Mouse (Mus musculus) right cerebral cortex, postnatal 10 days (tissue): ENCODE results near the gene D630003M21Rik.

Experiments used
- DNase-seq, 2 experiments: peaks; one replicate each; pipeline ENCODE4 v3.0.0; 2021; ENCODE audit warnings: low spot score in 2 of 2

D630003M21Rik gene

DNA sequence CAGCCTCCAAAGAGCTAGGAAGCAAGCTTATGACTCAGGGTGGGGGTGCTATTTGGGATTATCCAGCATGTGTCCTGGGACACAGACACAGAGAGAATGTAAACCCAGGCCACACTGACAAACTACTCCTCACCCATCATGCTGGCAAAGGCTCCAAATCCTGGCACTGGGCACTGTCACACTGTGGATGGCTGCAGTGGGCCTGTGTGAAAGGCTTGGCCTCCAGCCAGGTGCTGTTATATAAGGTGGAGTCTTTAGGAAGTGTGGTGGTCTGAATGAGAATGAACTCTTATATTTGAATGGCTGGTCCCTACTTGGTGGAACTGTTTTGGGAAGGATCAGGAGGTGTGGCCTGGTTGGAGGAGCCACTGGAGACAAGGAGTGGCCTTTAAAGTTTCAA, 7.7 kb upstream of the D630003M21Rik start:
- DNase-seq, result no peak

DNA sequence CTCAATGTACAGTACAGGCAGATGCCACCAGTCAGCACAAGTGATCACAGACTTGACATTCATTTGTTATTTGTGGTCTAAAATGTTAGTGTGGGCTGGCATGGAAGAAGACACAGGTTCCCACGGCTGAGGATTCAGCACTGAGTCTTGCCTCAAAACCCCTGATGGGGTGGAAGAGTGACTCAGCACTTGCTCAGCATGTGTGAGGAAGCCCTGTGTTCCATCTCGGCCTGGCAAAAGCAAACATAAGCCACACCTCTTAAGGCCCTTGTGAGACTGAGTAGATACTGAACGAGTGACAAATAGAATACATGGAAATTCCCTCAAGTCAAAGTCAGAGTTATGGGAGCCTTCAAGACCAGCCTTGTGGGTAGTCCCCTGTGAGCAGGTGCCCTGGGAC, 4.1 kb upstream of the D630003M21Rik start:
- DNase-seq, result no peak

DNA sequence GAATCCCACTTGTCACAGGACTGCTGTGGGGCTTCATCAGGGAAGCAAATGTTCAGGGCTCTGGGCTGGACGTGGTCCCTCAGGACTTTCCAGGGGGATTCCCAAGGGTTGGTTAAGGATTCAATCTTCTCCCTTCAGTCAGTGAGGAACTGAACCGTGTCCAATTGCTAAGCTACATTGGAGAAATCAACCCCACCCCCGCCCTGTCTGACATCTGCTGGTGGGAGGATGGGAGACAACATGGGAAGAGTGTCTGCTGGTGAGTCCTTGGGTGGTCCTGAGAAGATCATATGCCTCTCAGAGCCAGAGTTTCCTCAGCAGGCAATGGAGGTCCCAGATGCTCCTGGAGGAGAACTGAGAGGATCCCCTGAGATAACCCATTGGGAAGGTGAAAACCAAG, 3.4 kb upstream of the D630003M21Rik start:
- no peak for DNase-seq

DNA sequence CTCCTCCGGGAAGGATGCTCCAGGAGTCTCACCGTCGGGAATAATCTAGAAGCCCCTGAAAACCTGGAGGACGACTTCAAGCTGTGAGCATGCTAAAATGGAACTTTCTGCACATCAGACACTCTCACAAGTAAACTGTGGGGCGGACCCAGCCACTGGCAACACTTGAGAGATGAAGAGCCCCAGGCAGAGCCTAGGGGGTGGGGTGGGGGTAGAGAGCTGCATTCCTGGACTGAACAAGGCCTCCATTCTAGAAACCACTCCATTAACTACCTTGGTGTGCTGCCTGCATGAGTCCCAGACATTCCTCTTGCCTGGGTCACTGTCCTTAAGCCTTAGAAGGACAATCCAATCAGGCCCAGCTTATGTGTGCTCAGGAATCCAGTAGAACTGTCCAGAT, 2.0 kb upstream of the D630003M21Rik start:
- DNase-seq, result no peak

DNA sequence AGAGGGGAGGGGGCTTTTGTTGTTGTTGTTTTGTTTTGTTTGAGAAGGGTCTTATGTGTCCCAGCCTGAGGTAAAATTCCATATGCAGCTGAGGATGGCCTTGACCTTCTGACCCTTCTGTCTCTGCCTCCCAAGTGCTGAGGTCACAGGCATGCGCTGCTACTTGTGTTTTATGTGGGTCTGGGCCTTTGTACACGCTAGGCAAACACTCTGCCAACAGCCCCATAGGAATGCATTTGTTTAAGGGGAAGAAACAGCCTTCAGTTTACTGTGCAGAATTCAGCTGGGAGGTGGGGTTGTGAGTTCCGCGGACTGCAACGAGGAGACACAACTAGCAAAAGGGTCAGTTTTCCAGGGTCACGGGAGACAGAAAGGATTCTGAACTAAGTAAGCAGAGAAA, 1.6 kb upstream of the D630003M21Rik start:
- DNase-seq, result no peak

DNA sequence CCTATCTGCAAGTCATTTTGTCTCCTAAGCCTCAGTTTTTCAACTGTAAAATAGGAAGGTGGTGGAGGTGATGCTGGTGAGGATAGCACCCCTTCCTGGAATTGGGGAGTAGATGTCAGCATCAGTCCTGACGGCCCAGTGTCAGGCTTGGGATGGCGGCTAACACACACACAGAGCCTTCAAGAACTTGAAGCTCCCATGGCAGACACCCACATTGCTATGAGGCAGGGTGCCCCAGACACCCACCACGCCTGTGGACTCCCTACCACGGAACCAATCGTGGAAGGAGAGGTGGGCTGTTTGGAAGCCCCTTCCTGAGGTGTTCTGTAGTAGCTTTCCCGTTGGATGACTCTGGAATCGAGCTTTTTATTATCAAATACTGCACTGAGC, 476 bp upstream of the D630003M21Rik start:
- no peak for DNase-seq

DNA sequence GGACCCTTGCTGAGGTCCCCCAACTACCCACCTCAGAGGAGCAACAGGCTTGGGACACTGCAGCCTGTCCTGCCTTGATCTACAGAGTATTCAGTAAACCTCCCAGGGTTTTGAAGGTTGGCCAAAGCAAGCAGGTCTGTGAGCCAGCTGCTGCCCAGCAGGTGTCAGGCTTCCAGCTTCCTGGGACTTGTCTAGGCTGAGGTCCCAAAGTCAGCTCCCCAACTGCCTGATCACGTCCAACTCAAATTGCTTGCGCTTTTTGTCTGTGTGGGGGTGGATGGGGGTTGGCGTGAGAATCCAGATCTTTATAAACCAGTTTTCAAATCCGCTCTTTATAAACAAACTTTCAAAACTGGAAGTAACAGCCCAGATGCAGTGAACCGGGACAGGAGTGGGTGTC, 3.7 kb downstream of the D630003M21Rik start:
- peak; percentile 43 to 52 for DNase-seq

DNA sequence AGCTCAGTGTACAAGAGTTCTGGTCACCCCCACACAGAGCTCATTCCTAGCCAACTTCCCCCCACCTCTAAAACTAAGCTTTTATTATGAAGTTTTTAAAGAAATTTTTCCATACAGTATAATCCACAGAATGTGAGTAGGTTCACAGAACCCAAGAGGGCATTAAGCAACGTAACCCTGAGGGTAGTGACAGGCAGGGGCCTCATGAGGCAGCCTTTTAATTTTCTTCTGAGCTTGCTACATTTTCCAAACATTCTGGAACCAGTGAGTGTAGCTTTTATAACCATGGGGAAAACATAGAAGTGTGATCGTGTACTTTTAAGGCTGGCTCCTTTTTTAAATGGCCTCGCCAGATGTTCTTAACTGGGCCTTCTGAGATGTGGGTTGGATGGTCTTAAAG, 5.5 kb downstream of the D630003M21Rik start:
- DNase-seq, result no peak

DNA sequence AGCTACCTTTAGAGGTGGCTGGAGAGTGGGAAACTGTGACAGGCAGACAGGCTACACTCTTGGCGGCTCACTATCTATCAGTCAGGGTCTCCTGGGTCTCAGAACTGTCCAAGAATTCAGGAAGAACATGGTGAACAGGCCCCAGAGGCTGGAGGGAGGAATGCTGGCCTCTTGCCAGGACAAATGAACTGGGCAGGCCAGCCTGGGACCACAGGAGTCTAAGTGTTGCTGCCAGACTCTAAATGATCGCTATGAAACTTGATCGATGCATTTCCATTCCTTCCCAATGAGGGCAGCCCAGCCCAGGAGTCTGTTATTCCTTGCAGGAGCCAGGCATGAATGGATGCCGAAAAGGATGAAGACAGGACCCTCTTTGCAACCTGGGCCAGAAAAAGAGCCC, 6.4 kb downstream of the D630003M21Rik start:
- peak; percentile 44 to 52 for DNase-seq

DNA sequence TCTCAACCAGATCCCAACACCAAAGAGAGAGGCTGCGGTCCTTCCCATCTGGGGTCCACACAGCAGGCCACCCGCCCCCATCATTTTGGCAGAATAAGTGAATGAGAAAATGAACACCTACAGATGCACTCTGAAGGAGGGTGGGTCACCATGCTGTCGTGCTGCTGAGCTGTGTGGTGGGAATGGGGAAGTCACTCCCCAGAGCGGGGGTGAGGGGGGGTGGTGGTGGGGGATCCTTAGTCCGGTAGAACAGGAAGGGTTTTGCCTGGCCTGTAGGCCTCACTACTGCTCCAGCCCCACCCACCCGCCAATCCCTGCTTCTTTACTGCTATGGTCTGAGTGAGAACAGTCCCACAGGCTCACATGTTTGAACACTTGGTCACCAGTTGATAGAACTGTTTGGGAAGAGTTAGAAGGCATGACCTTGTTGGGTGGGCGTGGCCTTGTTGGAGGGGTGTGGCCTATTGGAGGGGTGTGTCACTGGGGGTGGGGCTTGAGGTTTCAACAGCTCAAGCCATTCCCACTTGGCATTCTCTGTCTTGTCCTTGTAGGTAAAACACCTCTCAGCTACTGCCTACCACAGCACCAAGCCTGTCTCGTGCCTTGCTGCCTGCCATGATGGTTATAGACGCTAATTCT, 7.5 kb downstream of the D630003M21Rik start:
- DNase-seq, result no peak

DNA sequence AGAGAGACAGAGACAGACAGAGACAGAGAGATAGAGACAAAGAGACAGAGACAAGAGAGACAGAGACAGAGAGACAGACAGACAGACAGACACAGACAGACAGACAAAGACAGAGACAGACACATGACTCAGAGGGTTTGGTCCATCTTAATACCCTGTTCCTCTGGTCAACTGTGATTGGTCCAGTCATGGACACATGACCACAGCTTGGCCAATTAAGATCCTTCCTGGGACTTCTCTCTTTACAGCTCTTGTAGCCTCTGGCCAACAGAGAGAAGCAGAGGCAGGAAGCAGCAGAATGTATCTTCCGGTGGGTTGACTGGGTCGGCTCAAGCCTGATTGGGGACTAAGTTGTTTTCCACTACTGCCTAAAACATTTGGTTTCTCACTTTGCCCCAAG, 9.5 kb downstream of the D630003M21Rik start:
- DNase-seq, result no peak

DNA sequence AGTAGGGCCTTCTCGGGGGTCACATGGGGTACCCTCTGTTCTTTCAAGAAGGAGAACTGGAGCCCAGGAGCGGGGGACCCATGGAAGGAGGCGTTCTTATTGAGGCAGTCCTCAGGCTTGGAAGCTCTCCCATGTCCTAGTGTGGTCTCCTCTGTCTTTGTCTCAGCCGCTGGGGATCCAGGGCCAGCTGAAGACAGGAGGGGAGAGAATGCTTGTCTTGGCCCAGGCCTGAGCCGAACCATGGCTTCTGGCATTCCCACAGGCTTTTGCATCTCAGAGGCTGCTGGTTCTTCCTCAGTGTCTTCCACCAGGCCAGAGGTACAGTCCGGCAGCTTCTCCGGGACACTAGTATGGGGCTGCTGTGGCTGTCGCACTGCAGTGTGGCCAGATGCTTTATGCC, 12.5 kb downstream of the D630003M21Rik start:
- DNase-seq, result peak; percentile 46 to 59

DNA sequence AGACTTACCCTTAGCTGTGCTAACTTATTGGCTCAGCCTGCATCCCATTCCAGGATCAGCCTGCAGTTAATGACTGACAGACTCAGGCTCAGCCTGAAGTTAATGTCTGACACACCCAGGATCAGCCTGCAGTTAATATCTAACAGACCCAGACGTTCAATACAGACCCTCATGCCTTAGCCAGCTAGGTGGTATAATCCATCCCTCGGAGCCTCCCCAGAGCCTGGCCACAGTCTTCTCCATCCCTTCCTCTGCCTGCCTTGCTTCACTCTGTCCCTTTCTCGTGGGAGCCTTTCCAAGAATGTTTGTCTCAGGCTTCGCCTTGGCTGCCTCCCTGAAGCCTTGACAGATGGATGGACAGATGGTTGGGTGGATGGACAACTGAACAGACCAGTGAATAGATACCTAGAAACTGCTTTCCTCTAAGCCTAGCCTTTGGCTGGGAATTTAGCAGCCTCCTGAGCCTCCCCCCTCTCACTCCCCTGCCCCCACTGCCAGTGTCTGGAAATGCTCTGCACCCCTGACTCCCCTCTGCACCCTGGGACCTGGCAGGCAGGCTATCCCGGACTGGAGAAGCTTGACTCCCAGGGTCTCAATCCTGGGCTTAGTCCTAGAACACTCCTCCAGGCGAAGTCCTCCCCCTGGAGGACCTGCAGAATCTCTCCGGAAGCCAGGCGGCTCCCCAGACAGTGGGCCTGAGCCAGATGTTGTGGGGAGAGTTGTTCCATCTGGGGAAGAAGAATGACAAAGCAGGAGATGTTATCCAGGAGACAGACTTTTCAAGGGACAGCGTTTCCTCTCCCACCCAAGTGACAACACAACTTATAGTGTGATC, 13.5 kb downstream of the D630003M21Rik start:
- no peak for DNase-seq

DNA sequence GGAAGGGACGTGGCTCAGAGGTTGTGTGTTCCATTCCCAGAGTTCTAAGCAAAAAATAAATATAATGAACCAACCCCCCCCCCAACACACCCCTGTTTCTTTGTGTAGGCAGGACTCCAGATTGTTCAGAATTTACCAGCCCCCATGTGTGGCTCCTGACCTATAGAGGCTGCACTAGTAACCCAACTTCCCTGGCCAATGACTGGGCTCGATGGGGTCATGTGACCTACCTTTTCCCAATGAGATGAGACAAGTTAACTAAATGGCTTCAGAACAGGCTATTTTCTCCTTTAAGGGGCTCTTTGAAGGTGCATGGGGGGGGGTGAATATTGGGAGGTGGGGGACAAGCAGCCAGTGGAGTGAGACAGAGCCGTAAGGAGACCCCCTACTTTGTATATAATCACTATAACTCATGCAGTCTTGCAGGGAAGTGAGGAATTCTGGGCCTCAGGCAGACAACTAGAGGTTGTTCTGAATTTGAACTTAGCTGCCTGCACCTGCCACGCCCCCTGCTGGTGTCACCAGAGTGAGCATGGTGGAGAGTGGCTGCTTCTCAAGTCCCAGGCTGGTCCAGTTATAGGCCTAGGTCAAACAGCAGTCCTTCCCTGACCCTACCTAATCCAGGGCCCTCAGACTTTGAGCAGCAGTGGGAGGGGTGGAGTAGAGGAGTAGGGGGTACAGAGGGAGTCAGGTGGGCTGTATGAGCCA, 17.1 kb downstream of the D630003M21Rik start:
- no peak for DNase-seq

DNA sequence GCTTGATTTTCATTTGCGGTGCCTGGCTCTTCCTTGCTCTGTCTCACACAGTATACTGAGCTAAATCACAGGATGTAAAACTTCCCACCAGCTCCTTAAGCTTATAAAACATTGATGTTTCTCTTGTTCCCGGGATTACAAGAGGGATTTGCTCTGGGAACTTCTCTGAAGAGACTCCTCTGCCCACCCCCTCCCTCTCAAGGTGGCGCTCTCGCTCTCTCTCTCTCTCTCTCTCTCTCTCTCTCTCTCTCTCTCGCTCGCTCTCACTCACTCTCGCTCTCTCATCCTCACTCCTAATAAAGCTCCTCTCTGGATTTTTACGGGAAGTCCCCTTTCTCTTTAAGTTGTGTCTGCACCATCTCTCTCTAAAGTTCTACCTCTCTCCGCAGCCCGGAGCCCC, 18.1 kb downstream of the D630003M21Rik start:
- DNase-seq, result no peak

DNA sequence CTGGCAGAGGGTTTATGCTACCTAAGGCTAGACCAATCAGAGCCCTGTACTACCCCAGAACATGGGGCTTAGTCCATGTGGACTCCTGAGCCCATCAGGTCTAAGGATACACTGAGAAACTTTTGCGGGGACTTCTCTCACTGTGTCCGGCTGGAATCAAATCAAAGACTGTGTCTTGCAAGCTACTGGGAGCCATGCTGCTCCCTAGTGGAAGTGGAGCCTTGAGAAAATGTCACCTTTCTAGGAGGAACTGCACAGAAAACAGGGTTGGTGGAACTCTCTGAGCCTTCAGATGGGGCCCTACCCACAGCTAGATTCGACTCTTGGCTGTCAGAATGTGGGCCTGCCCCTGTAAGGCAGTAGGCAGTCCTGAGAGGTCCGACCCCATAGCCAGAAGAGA, 18.5 kb downstream of the D630003M21Rik start:
- peak in 1 of 2 experiments; percentile 62 for DNase-seq

DNA sequence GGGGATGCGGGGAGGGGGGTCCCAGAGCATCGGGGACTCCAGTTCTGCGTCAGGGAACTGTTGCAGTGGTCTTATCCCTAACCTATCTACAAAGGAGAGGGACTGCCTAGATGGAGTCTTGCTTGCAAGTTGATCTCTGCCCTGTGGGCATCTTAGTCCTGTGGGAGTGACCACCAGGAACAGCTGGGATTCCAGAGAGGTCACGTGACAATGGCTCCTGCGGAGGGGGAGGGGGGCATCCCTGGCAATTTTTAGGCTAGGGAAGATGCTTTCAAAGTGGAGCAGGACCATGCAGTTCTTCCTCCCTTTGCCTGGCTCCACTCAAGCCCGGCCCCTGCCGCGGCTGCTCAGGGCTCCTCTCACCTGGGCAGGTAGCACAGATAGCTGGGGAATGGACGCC, 19.2 kb downstream of the D630003M21Rik start:
- no peak for DNase-seq

DNA sequence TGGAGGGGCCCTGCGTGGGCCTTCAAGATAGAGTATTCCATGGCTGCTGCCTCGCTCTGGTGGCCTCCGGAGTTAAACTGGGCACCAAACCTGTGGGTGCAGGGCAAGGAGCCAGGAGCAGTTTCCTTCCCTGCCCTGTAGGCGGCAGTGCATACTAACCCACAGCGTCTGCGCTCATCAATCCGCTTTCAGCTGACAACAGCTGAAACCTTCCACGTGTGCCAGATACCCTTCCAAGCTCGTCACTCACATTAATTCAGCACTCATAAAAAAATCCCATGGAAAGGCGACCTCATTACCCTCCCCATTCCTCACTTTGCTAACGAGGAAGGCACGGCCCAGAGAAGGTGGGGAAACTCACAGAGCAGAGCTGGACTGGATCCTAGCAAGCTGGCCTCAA, 21.2 kb downstream of the D630003M21Rik start:
- DNase-seq, result peak; percentile 59 to 80

DNA sequence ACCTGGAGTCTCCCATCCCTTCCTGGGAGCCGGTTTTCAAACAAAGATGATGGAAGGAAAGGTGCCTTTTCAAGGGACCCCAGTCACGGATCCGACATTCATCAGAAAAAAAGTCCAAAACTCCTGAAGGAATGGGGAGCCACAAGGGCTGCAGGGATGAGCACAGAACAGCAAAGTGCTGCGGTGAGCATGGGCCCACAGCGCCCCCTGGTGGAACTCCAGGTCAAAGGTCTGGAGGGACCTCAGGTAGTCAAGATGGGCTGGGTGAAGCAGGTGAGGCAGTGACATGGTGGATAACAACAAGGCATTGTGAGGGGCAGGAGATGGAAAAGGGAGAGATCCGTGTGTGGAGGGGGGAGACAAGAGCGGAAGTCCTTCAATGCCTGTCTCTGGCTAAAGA, 24.9 kb downstream of the D630003M21Rik start:
- DNase-seq, result peak; percentile 74 to 88

DNA sequence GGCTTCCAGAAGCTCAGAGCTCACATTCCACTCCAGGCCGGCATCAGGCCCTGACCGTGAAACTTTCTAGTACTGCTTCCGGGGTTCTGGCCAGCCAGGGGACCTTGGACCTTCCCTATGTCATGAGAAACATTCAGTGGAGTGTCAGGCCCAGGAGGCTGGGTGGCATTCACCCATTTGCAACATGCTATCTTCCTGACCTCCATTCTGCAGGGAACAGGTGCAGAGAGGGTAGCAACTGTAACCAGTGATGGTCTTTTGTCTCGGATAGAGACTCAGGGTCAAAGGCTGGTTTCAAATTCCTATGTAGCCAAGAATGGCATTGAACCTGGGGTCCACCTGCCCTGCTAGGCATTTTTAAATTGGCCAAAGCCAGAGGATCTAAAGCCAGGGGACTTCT, 25.3 kb downstream of the D630003M21Rik start:
- DNase-seq, result no peak

DNA sequence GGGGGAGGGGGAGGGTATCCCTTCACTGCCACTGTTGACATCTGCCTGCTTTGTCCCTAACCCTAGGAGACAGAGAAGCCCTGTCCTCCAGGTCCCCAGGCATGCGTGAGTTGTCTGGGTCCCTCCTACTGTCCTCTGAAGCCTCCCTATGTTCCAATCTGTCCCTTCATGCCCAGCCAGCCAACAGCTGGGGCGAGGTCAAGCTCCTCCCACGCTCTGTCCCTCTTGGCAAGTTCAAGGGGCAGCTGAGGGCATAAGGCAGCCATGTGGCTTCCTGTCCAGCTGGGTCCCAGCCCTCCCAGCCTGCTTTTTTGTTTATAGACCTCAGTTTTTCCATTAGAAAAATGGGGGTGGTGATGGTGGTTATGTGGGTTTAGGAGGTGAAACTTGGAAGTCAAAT, 29.7 kb downstream of the D630003M21Rik start:
- DNase-seq, result no peak

DNA sequence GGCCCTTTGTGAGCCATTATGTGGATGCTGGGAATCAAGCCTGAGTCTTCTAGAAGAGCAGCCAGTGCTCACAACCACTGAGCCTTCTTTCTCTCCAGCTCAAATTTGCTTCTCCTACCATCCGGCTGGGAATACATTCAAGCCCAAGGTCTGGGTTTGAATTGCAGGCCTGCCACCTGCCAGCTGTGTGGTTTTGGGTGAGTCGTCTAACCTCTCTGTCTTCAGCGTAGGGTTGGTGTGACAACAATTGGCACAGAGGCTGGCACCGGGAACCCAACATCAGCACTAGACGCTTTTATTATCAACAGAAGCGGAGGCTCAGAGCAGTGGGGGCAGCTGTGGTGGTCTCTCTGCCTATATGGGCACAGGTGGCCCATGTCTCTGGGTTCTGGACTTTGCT, 30.2 kb downstream of the D630003M21Rik start:
- no peak for DNase-seq

DNA sequence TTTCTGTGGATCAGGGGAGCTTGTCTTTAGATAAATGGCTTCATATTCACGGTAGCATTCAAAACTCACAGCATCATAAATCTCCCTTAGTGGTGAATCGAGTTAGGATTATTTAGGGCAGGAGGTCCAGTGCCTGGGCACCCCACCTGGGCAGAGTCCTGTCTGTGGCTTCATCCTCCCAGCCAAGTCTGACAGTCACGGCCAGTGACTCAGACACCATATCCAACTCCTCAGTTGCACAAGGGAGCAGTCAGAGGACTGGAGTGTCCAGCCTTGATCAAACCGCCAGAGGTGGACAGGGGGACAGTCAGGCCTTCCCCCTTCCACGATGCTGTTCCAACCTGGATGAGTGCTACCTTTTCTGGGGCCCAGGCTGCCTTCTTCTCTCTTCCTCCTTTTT, 31.1 kb downstream of the D630003M21Rik start:
- DNase-seq, result no peak
